In the genomic region with DNA sequence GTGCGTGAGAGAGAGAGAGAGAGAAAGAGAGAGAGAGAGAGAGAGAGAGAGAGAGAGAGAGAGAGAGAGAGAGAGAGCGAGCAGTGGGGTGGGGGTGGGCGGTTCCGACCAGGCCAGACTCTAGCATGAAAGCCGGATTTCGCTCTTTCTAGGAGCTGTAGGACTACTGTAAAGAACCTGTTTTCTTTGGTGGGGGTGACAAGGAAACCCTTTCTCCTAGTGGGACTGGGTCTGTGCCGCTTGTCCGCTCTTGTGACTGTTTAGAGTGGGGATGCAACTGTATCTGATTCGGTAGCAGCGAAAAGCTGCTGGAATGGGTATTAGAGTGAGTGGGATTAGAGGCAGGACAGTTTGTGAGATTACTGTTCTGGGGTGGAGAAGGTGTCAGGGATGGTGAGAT, we compare ENCODE assay signal across 10 mouse cellular contexts. TPM values are rescaled to one million over a fixed set of nuclear protein-coding genes. Genes with fewer than 3 reads are reported as not detected.
DNase-seq lines count a peak whose midpoint lies in the region; ATAC-seq and TF ChIP-seq lines count a peak whose summit lies in the region.
"Had no signal": no experiment of that assay in that cellular context is flagged by ENCODE, and none has a peak within 500 bp of the region (broad histone marks: within the 10 kb centered on the region; RNA-seq: fewer than 3 reads in every experiment).

No protein-coding gene starts in this region.

- peaks cover 5% of the 10 kb centered on the region; the same call in 1 of the 2 replicates for H3K27me3 ChIP-seq in kidney, embryonic 14.5 days (ENCODE audit: control insufficient read depth, insufficient read depth, low read length)
- no peaks in the 10 kb centered on the region; the same call in 1 of the 2 replicates for H3K27me3 ChIP-seq in embryonic facial prominence, embryonic 14.5 days (replicated peaks; ENCODE audit: control insufficient read depth, insufficient read depth, low read length)
- H3K27me3 ChIP-seq in intestine, postnatal 0 days (replicated peaks; ENCODE audit: control insufficient read depth, insufficient read depth, low read length), result peaks cover 37% of the 10 kb centered on the region

- WGBS in kidney, embryonic 14.5 days, result 11% methylated on average over 9 of the region's 10 CpGs
- 10% methylated on average over 9 of the region's 10 CpGs for WGBS in embryonic facial prominence, embryonic 14.5 days
- 53% methylated on average over 9 of the region's 10 CpGs for WGBS in intestine, postnatal 0 days

- no peak for TF ChIP-seq CTCF in intestine, postnatal 0 days (IDR thresholded peaks at IDR 0.05; ENCODE audit: low read depth)
- no peak for TF ChIP-seq CTCF in gastrocnemius, adult 2 months (IDR thresholded peaks at IDR 0.05)

- peaks cover 18% of the 10 kb centered on the region for H3K4me1 ChIP-seq in kidney, embryonic 14.5 days (ENCODE audit: control insufficient read depth, insufficient read depth, low read length)
- H3K4me1 ChIP-seq in embryonic facial prominence, embryonic 14.5 days (ENCODE audit: control insufficient read depth, insufficient read depth, low read length), result peaks cover 18% of the 10 kb centered on the region
- peaks cover 4% of the 10 kb centered on the region; the same call in 1 of the 2 replicates for H3K4me1 ChIP-seq in intestine, postnatal 0 days (replicated peaks; ENCODE audit: control insufficient read depth, insufficient read depth, low read length)

- intact Hi-C loops in gastrocnemius, postnatal 14 days (cut with DNase I; ENCODE audit: low total_unique reads), result loop anchor here (10.0 kb wide), 1 partner anchor 271 kb away; no protein-coding TSS in a partner anchor
- intact Hi-C loops in gastrocnemius, adult 2 months (cut with DNase I), result no loop called here

- peak overlapping the region; percentile 94 for H3K4me2 ChIP-seq in kidney, embryonic 14.5 days (replicated peaks; ENCODE audit: low read depth, low read length)
- peak overlapping the region; percentile 92 for H3K4me2 ChIP-seq in embryonic facial prominence, embryonic 14.5 days (ENCODE audit: low read depth, low read length)
- H3K4me2 ChIP-seq in intestine, postnatal 0 days (replicated peaks; ENCODE audit: low read depth), result peak overlapping the region; percentile 82

- peak overlapping the region; percentile 73 for H3K4me3 ChIP-seq in kidney, embryonic 14.5 days (ENCODE audit: low read length)
- H3K4me3 ChIP-seq in embryonic facial prominence, embryonic 14.5 days (ENCODE audit: low read depth, low read length), result peak overlapping the region; percentile 75
- H3K4me3 ChIP-seq in intestine, postnatal 0 days (ENCODE audit: low read depth, low read length), result peak overlapping the region; percentile 59
- H3K4me3 ChIP-seq in gastrocnemius, adult 2 months, result no peak overlapping the region

- no peak for DNase-seq in kidney, adult 18-20 months
- no peak for DNase-seq in embryonic facial prominence, embryonic 14.5 days (ENCODE audit: low spot score)
- peak; percentile 34 for DNase-seq in neural tube, embryonic 10.5 days (ENCODE audit: extremely low spot score, low spot score)
- DNase-seq in gastrocnemius, postnatal 14 days, result no peak
- no peak for DNase-seq in gastrocnemius, adult 2 months

- peak overlapping the region; percentile 81; the same call in 1 of the 2 replicates for H3K27ac ChIP-seq in kidney, embryonic 14.5 days (ENCODE audit: low read depth, low read length)
- H3K27ac ChIP-seq in embryonic facial prominence, embryonic 14.5 days (replicated peaks; ENCODE audit: low read depth, low read length), result peak overlapping the region; percentile 84; the same call in 1 of the 2 replicates
- H3K27ac ChIP-seq in intestine, postnatal 0 days (ENCODE audit: low read depth, low read length), result no peak overlapping the region
- H3K27ac ChIP-seq in gastrocnemius, adult 2 months, result no peak overlapping the region
- H3K27ac ChIP-seq: macrophage had no signal

- H3K9me3 ChIP-seq in kidney, embryonic 14.5 days (ENCODE audit: control insufficient read depth, low read length), result no peaks in the 10 kb centered on the region
- no peaks in the 10 kb centered on the region for H3K9me3 ChIP-seq in embryonic facial prominence, embryonic 14.5 days (ENCODE audit: control insufficient read depth, low read length)
- no peaks in the 10 kb centered on the region for H3K9me3 ChIP-seq in intestine, postnatal 0 days (ENCODE audit: control insufficient read depth)

- 0 out of 2 replicates have a peak overlapping the region, but pooled peaks have one; percentile 80 for H3K9ac ChIP-seq in kidney, embryonic 14.5 days (ENCODE audit: low read depth, low read length)
- peak overlapping the region; percentile 81 for H3K9ac ChIP-seq in embryonic facial prominence, embryonic 14.5 days (ENCODE audit: low read depth, low read length)
- no peak overlapping the region for H3K9ac ChIP-seq in intestine, postnatal 0 days (ENCODE audit: low read depth, low read length)

- no peaks in the 10 kb centered on the region for H3K36me3 ChIP-seq in kidney, embryonic 14.5 days (ENCODE audit: control insufficient read depth, insufficient read depth, low read length)
- no peaks in the 10 kb centered on the region for H3K36me3 ChIP-seq in embryonic facial prominence, embryonic 14.5 days (ENCODE audit: control insufficient read depth, insufficient read depth, low read length)
- H3K36me3 ChIP-seq in intestine, postnatal 0 days (ENCODE audit: control insufficient read depth, insufficient read depth), result no peaks in the 10 kb centered on the region
- H3K36me3 ChIP-seq: G1E had no signal

- no peak for ATAC-seq in kidney, embryonic 14.5 days (ENCODE audit: low FRiP score, low TSS enrichment)
- no peak for ATAC-seq in embryonic facial prominence, embryonic 14.5 days (ENCODE audit: low read depth)
- ATAC-seq in intestine, postnatal 0 days, result no peak
- ATAC-seq in activated CD4-positive, CD25-positive, alpha-beta regulatory T cell, adult 4 months, result no peak

RNA-seq across cellular contexts. Expression of a gene that starts 42.7 kb away (rescaled TPM):
- 41.4 and 51.0 TPM in 2 replicates for polyA plus RNA-seq in kidney, embryonic 14.5 days (2014; fragmentation: Nextera tagmentation; extraction: Ambion mirVana)
- 31.3 and 33.4 TPM in 2 replicates for polyA plus RNA-seq in embryonic facial prominence, embryonic 14.5 days (2014; fragmentation: Nextera tagmentation; extraction: Ambion mirVana)
- polyA plus RNA-seq in intestine, postnatal 0 days (2015; fragmentation: Nextera tagmentation; extraction: Ambion mirVana), result 4.6 and 4.9 TPM in 2 replicates
- total RNA-seq in gastrocnemius, postnatal 14 days (2021), result 1 to 10 TPM; 3.9 to 6.5 TPM
- polyA plus RNA-seq in activated CD4-positive, CD25-positive, alpha-beta regulatory T cell, adult 4 months (2017; shearing (Covaris generic)), result under 1 TPM in 1 of 2 experiments, not detected in 1; 0.45 TPM
- under 1 TPM; 0.13 to 0.73 TPM for total RNA-seq in gastrocnemius, adult 2 months (2021)

Comparison
In these comparisons a context has a peak if more than half of its experiments do, and no peak if none do; other contexts are left out.
1. H3K27ac ChIP-seq: peak in kidney, embryonic 14.5 days (single experiment) and embryonic facial prominence, embryonic 14.5 days (single experiment); none in intestine, postnatal 0 days (single experiment) and gastrocnemius, adult 2 months (single experiment).
2. Peak in every context shown above with its lines, with median percentiles within 50 percentile points of each other: H3K4me2 ChIP-seq.